Mouse (Mus musculus) liver, embryonic 12.5 days (tissue): ENCODE measurements around the gene Art1. TPM values are rescaled to one million over a fixed set of nuclear protein-coding genes. Genes with fewer than 3 reads are reported as not detected.

Experiments used
- ATAC-seq: fragments of 200-750 bp; cut with Nextera tagmentation; 2 replicates; pipeline ENCODE4 v1.8.0; 2017; ENCODE audit warnings: moderate number of reproducible peaks, mild to moderate bottlenecking, moderate library complexity
- H3K27ac ChIP-seq: fragments of 300-500 bp; sonication (generic); 2 replicates; pipeline ENCODE4 v1.5.1; 2016; ENCODE audit warnings: mild to moderate bottlenecking
- H3K27me3 ChIP-seq: fragments of 300-500 bp; sonication (generic); replicated peaks from 2 replicates; pipeline ENCODE4 v1.6.1; 2016; ENCODE audit warnings: mild to moderate bottlenecking, moderate library complexity
- H3K36me3 ChIP-seq: fragments of 300-500 bp; sonication (generic); 2 replicates; pipeline ENCODE4 v1.6.1; 2016; ENCODE audit warnings: mild to moderate bottlenecking, moderate library complexity
- H3K4me1 ChIP-seq: fragments of 300-500 bp; sonication (generic); 2 replicates; pipeline ENCODE4 v1.6.1; 2016
- H3K4me2 ChIP-seq: fragments of 300-500 bp; sonication (generic); 2 replicates; pipeline ENCODE4 v1.6.1; 2016; ENCODE audit warnings: mild to moderate bottlenecking, moderate library complexity
- H3K4me3 ChIP-seq: fragments of 300-500 bp; sonication (generic); 2 replicates; pipeline ENCODE4 v1.5.1; 2016; ENCODE audit warnings: mild to moderate bottlenecking, moderate library complexity
- H3K9ac ChIP-seq: fragments of 300-500 bp; sonication (generic); 2 replicates; pipeline ENCODE4 v1.6.1; 2016; ENCODE audit warnings: mild to moderate bottlenecking, moderate library complexity
- H3K9me3 ChIP-seq: fragments of 300-500 bp; sonication (generic); replicated peaks from 2 replicates; pipeline ENCODE4 v1.6.1; 2016; ENCODE audit warnings: mild to moderate bottlenecking, moderate library complexity
- WGBS: fragments of 180-500 bp; shearing (Covaris S2); methylation state at CpG from one replicate; pipeline ENCODE4 v1.1.7; 2016; ENCODE audit not compliant: insufficient replicate concordance; 5-methylcytosine and 5-hydroxymethylcytosine counted together
- polyA plus RNA-seq: library from polyadenylated mRNA; unstranded; fragments of >200 nt; fragmentation: Nextera tagmentation; extraction: Ambion mirVana; gene quantifications from 2 replicates; pipeline ENCODE4 v1.2.1, GENCODE M21; 2016

The Art1 gene
- polyA plus RNA-seq = 0.12 and 0.42 TPM in 2 replicates

DNA sequence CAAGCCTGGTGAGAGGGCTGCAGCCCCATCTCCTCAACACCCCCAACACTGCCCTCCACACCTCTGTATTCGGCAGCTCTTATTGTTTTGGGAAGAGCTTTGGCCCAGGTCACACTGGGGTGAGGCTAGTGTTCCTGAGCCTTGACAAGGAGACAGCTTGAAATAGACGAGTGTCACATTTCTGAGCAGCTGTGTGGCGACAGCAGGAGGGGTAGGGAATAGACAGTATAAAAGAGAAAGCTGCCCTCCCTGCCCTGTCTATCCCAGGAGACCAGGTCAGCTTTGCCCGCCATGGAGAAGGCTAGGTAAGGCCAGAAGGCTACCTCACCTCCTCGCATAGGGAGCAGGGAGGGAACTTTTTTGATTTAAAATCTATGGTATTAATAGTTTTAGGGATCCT lies at the start of gene Art1:
Gene Art1 (plus strand): TSS at position 257 of the 400 bp plus-strand sequence.
- Histone ChIP-seq H3K27ac (no peak within 1 kb of the TSS), H3K4me2 (peak within 1 kb of the TSS; percentile 76), H3K36me3 (no peaks in the 10 kb centered on the region), H3K4me1 (peaks cover 43% of the 10 kb centered on the region), H3K27me3 (peaks cover 44% of the 10 kb centered on the region), H3K9ac (no peak within 1 kb of the TSS), H3K9me3 (no peaks in the 10 kb centered on the region), H3K4me3 (no peak within 1 kb of the TSS)
- no peak for ATAC-seq
- 61% methylated on average over 5 of the region's 5 CpGs for WGBS

DNA sequence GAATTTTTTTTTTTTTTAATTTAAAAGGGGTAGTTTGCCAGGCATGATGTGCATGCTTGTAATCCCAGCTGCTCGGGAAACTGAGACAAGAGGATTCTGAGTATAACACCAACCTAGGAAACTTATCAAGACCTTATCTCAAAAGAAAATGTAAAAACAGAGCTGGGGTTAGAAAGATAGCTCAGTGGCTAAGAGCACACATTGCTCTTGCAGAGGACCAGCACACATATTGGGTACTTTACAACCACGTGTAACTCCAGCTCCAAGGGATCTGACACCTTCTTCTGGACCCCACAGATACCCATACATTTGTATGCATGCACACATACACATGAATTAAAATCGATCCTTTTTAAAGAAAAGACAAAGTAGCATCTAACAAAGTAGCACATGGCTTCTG lies 40.2 kb upstream of the Art1 start:
- Histone ChIP-seq H3K9ac (no peak overlapping the region), H3K4me1 (peaks cover 43% of the 10 kb centered on the region), H3K27ac (no peak overlapping the region), H3K4me2 (no peak overlapping the region), H3K4me3 (no peak overlapping the region), H3K36me3 (peaks cover 40% of the 10 kb centered on the region), H3K27me3 (no peaks in the 10 kb centered on the region), H3K9me3 (no peaks in the 10 kb centered on the region)
- WGBS = 35% methylated on average over 3 of the region's 3 CpGs
- ATAC-seq = no peak

DNA sequence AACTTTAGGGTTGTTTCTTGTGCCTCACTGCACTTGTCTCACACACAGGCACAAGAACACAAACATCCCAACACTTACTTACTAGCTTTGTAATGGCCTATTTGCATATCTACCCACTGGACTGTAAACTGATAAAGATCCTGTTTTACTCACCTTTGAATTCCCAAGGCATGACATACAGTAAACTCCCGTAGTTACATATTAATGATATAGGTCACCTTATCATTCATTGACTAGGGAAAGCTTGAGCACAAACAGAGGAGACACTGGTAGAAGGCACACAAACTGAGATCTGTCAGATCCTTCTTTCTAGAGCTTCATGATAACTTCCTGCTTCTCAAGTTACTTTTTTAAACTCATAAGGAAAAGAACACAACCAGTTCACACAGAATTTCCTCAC lies 39.3 kb upstream of the Art1 start:
- no peak overlapping the region for H3K4me2 ChIP-seq
- no peak overlapping the region for H3K4me3 ChIP-seq
- no peaks in the 10 kb centered on the region for H3K9me3 ChIP-seq
- H3K4me1 ChIP-seq = peaks cover 48% of the 10 kb centered on the region
- peaks cover 33% of the 10 kb centered on the region for H3K36me3 ChIP-seq
- no peak for ATAC-seq
- H3K9ac ChIP-seq = no peak overlapping the region
- no peak overlapping the region for H3K27ac ChIP-seq
- WGBS = 63% methylated on average over 1 of the region's 1 CpGs
- no peaks in the 10 kb centered on the region for H3K27me3 ChIP-seq

DNA sequence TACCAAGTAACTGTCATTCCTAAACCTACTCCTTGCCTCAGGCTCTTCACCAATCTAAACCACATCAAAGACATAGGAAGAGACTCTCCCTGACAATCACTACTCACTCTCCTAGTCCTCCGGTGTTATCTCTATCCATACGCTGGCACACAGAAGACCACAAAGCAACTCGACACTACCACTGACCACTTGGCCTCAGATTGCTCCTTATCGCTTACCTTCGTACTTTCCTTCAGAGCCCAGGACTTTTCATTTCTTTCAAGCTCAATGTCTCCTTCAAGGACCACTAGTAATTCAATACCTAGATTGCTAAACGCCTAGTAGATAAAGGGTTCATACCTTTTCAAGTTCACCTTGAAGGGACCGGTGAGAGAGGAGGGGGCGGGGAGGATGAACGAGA lies 37.7 kb upstream of the Art1 start:
- peak overlapping the region; percentile 87 for H3K4me2 ChIP-seq
- H3K27ac ChIP-seq = no peak overlapping the region
- no peaks in the 10 kb centered on the region for H3K9me3 ChIP-seq
- 30% methylated on average over 9 of the region's 9 CpGs for WGBS
- H3K27me3 ChIP-seq = no peaks in the 10 kb centered on the region
- H3K36me3 ChIP-seq = peaks cover 26% of the 10 kb centered on the region
- peak overlapping the region; percentile 83 for H3K4me3 ChIP-seq
- H3K9ac ChIP-seq = peak overlapping the region; percentile 82
- no peak for ATAC-seq
- peaks cover 51% of the 10 kb centered on the region for H3K4me1 ChIP-seq

DNA sequence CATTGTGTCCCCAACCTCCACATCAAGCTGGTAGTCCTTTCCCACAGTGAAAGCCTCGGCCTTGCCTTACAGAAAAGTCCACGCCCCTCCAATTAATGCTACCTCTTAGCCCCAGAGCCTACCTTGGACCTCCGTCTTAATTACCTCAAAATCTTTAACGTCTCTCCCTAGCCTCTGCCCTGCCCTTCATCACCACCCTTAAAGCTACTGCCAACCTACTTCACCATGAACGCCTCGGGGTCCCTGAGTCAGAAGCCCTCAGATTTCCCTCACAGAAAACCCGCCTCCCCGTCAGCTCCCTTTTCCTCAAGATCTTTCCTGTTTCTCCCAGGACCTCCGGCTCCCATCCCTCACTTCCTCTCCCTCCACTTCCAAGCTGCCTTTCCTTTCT lies 36.9 kb upstream of the Art1 start:
- peaks cover 23% of the 10 kb centered on the region for H3K36me3 ChIP-seq
- no peaks in the 10 kb centered on the region for H3K9me3 ChIP-seq
- 0% methylated on average over 9 of the region's 9 CpGs for WGBS
- peak overlapping the region; percentile 83 for H3K4me3 ChIP-seq
- H3K27me3 ChIP-seq = no peaks in the 10 kb centered on the region
- peak overlapping the region; percentile 77; the same call in 1 of the 2 replicates for H3K27ac ChIP-seq
- peak overlapping the region; percentile 82 for H3K9ac ChIP-seq
- peak overlapping the region; percentile 87 for H3K4me2 ChIP-seq
- ATAC-seq = peak; percentile 10; the same call in 1 of the 2 replicates
- peaks cover 51% of the 10 kb centered on the region for H3K4me1 ChIP-seq

DNA sequence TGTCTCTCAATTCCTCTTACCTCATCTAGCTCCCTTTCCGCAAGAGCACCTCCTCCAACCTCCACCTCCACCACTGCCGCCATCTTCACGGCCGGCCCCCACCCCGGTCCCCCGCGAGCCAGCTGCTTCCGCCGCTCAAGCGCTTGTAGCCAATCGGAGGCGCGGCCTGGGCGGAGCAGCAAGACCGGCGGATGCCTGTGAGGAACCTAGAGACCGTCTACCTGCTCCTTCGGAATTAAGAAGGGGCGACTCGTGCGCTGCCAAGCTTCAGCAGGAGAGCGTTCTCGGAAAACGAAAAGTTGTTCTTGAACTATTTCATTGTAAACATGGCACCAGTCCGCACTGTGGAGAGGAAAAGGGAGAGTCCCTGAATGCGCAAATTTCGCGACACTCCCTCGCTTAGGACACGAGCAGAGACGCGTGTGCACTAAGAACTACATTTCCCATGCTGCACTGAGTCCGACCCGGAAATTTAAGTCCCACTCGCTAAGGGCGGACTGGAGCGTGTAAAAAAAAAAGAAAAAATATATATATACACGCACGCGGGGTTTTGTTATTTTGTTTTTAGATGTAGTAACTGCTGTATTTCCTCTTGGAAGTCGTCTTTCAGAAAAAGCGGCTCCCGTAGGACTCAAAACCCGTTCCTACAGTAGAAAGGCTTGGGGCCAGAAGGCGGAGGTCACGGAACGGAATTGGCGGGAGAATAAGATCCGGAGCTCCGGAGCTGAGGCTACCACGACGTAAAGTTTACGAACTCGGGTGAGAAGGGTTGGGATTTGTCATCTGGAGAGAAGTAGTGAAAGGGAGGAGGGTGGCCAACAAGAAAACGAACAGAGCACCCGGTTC lies 36.3 kb upstream of the Art1 start, which contains the start of the genes Rnf121, Xndc1 and Xntrpc:
Gene Rnf121 (minus strand): TSS at position 424 of the 846 bp plus-strand sequence.
Gene Xndc1 (plus strand): TSS at position 466 of the 846 bp plus-strand sequence.
Gene Xntrpc (plus strand): TSS at position 668 of the 846 bp plus-strand sequence.
- peaks cover 24% of the 10 kb centered on the region for H3K36me3 ChIP-seq
- H3K27ac ChIP-seq = peak within 1 kb of the TSS; percentile 77
- ATAC-seq = peak; percentile 99
- no peaks in the 10 kb centered on the region for H3K9me3 ChIP-seq
- under 1% methylated on average over 56 of the region's 56 CpGs for WGBS
- no peaks in the 10 kb centered on the region for H3K27me3 ChIP-seq
- H3K9ac ChIP-seq = peak within 1 kb of the TSS; percentile 82
- peaks cover 49% of the 10 kb centered on the region for H3K4me1 ChIP-seq
- peak within 1 kb of the TSS; percentile 83 for H3K4me3 ChIP-seq
- peak within 1 kb of the TSS; percentile 87 for H3K4me2 ChIP-seq

DNA sequence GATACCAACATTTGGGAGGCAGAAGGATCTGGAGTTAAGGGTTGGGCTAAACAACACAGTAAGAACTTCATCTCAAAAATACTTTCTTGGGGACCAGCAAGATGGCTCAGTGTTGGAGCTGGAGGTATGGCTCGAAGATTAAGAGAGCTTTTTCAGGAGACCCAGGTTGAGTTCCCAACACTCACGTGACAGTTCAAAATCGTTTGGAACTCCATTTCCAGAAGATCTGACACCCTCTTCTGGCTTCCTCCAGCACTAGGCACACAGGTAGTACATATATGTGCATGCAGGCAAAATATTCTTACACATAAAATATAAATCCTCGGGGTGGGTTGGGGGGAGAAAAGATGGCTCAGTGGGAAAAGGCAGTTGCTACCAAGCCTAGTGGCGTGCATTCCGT lies 35.2 kb upstream of the Art1 start:
- Histone ChIP-seq H3K27ac (peak overlapping the region; percentile 77), H3K4me3 (peak overlapping the region; percentile 83)

DNA sequence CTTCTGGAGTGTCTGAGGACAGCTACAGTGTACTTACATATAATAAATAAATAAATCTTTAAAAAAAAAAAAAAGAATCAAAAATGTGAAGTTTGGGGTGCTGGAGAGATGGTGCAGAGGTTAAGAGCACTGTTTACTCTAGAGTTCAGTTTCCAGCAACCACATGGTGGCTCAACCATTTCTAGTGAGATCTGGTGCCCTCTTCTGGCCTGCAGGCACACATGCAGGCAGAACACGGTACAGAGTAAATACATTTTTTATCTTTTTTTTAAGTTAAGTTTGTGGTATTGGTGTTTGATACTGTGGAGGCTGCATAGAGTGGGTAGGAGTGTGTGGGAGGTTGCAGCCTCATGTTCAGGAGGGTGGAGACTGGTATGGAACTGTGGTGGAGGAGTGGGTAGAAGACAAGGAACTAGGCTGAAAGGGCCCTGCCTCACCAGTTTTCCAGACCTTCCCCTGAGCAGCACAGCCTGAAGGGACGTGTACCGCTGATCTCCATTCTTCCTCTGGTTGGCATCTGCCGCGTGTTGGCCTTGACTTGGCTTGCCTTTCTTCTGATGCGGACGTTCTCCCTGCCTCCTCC lies 24.7 kb upstream of the Art1 start:
- ATAC-seq = peak; percentile 37; the same call in 1 of the 2 replicates
- Histone ChIP-seq H3K27ac (no peak overlapping the region), H3K4me2 (no peak overlapping the region), H3K36me3 (peaks cover 97% of the 10 kb centered on the region), H3K9me3 (no peaks in the 10 kb centered on the region), H3K4me3 (no peak overlapping the region), H3K9ac (no peak overlapping the region), H3K4me1 (no peaks in the 10 kb centered on the region), H3K27me3 (no peaks in the 10 kb centered on the region)
- WGBS = 75% methylated on average over 7 of the region's 7 CpGs

More for the DNA sequence above, 35.2 kb upstream of the Art1 start:
- peak overlapping the region; percentile 87 for H3K4me2 ChIP-seq
- 66% methylated on average over 6 of the region's 6 CpGs for WGBS
- H3K9ac ChIP-seq = peak overlapping the region; percentile 82
- peaks cover 29% of the 10 kb centered on the region for H3K36me3 ChIP-seq
- no peaks in the 10 kb centered on the region for H3K9me3 ChIP-seq
- H3K27me3 ChIP-seq = no peaks in the 10 kb centered on the region
- ATAC-seq = no peak
- H3K4me1 ChIP-seq = peaks cover 40% of the 10 kb centered on the region

DNA sequence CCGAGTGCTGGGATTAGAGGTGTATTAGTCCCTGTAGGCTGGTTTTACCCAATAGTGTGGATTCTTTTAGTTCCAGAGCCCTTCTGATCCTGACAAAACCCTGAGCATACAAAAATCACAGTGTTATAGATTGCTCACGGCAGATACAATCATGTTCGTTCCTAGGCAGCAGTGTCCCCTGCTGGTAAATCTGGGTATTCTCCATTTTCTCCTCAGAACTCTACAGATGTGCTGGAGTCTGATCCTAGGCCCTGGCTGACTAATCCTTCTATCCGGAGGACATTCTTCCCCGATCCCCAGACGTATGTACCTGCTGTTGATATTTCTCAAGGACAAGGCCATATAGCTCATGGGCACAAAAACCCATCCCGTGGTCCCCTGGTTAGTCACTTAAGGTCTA lies 23.0 kb upstream of the Art1 start:
- Histone ChIP-seq H3K36me3 (peaks cover 97% of the 10 kb centered on the region), H3K9ac (no peak overlapping the region), H3K9me3 (no peaks in the 10 kb centered on the region), H3K27ac (no peak overlapping the region), H3K4me1 (no peaks in the 10 kb centered on the region), H3K27me3 (no peaks in the 10 kb centered on the region), H3K4me2 (no peak overlapping the region), H3K4me3 (no peak overlapping the region)
- no peak for ATAC-seq
- 74% methylated on average over 7 of the region's 7 CpGs for WGBS

DNA sequence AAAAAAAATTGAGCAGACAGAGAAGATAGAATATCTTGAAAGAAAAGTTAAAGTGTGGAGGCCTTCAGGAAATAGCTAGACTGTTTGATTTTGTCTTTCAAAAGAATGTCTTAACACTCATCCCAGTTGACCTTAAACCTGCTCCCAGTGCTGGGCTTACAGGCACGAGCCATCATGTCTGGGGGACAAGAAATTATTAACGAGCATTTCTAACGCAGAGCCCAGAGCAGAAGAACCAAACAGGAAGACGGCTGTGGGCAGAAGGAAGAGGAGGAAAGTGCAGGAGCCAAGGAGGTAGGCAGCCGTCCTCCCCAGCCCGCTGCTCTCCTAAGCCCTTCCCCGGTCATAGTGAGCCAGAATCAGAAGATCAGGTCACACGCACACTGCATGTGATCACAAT lies 21.2 kb upstream of the Art1 start:
- WGBS = 81% methylated on average over 8 of the region's 8 CpGs
- no peak overlapping the region for H3K27ac ChIP-seq
- no peak overlapping the region for H3K4me2 ChIP-seq
- H3K36me3 ChIP-seq = peaks cover 94% of the 10 kb centered on the region
- no peaks in the 10 kb centered on the region for H3K4me1 ChIP-seq
- no peaks in the 10 kb centered on the region for H3K27me3 ChIP-seq
- H3K9me3 ChIP-seq = no peaks in the 10 kb centered on the region
- no peak overlapping the region for H3K4me3 ChIP-seq
- H3K9ac ChIP-seq = no peak overlapping the region
- ATAC-seq = no peak

DNA sequence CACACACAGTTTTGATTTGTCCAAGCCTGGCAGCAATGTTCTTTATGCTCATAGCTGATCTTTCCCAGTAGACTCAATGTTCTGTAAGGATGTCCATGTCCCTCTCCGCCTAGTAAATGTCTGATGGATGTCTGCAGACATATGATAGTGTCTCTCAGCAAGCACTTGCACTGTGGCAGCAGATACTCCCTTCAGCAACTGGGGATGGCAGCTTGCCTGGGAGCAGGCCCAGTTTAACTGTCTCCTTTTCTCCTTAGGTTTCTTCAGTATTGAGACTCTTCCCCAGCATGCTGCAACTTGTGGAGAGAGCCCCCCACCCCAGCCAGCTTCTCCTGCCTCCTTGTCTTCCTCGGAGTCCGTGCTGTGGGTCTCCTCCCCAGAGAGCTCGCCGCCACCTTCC lies 19.8 kb upstream of the Art1 start:
- no peak for ATAC-seq
- Histone ChIP-seq H3K4me1 (no peaks in the 10 kb centered on the region), H3K36me3 (peaks cover 80% of the 10 kb centered on the region), H3K9ac (no peak overlapping the region), H3K27ac (no peak overlapping the region), H3K4me3 (no peak overlapping the region), H3K27me3 (no peaks in the 10 kb centered on the region), H3K9me3 (no peaks in the 10 kb centered on the region), H3K4me2 (no peak overlapping the region)
- 86% methylated on average over 5 of the region's 5 CpGs for WGBS

DNA sequence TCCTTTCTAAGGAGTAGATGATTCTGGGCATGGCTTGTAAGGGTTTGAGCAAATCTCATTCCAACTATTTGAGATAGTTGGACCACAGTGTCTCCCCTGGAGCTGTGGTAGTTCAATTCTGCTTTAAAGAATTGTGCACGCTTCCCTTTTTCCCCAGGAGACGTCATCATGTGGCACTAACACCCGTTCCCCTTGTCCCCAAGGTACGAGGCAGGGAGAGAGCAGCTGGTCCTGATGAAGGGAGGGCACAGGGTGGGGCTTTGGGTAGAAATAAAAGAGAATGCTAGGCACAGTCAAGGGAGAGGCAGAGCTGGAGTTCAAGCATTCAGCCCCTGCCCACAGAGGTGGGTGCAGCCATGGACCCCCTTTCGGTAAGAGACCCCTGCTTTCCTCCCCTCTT lies 18.7 kb upstream of the Art1 start, which contains the start of gene Trpc2:
Gene Trpc2 (plus strand): TSS at position 301 of the 400 bp plus-strand sequence.
- no peak for ATAC-seq
- H3K36me3 ChIP-seq = peaks cover 70% of the 10 kb centered on the region
- WGBS = 71% methylated on average over 5 of the region's 5 CpGs
- H3K27me3 ChIP-seq = no peaks in the 10 kb centered on the region
- H3K27ac ChIP-seq = no peak within 1 kb of the TSS
- no peaks in the 10 kb centered on the region for H3K4me1 ChIP-seq
- no peak within 1 kb of the TSS for H3K4me3 ChIP-seq
- no peak within 1 kb of the TSS for H3K4me2 ChIP-seq
- no peaks in the 10 kb centered on the region for H3K9me3 ChIP-seq
- H3K9ac ChIP-seq = no peak within 1 kb of the TSS
